Mouse (Mus musculus) liver, embryonic 14.5 days (tissue): ENCODE data around the gene Wrnip1.
A peak's percentile ranks its signal among the peaks of the same experiment; 100 is the strongest.

Experiments
- CTCF ChIP-seq: IDR thresholded peaks from 2 replicates; pipeline ENCODE4 v1.5.1; 2016; ENCODE audit warnings: antibody characterized with exemption, low read depth, control low read depth
- EP300 ChIP-seq: IDR thresholded peaks from 2 replicates; pipeline ENCODE4 v1.6.1; 2016; ENCODE audit warnings: antibody characterized with exemption, low read depth

GRCm38 (mm10) chr13:32783055-32783454 lies 18.8 kb upstream of the Wrnip1 start:
- TF ChIP-seq CTCF, result 0 out of 2 replicates have a peak, but pooled peaks have one; percentile 14
- no peak for TF ChIP-seq EP300
